Mouse (Mus musculus) midbrain, embryonic 14.5 days (tissue): Measurements from ENCODE around the gene Arid1b. TPM values are rescaled to one million over a fixed set of nuclear protein-coding genes. Genes with fewer than 3 reads are reported as not detected.
A peak's percentile ranks its signal among the peaks of the same experiment; 100 is the strongest.

Experiments
- ATAC-seq: fragments of 200-750 bp; cut with Nextera tagmentation; 2 replicates; pipeline ENCODE4 v1.8.0; 2017; ENCODE audit warnings: moderate number of reproducible peaks, moderate library complexity; ENCODE audit not compliant: low FRiP score, low TSS enrichment
- DNase-seq: peaks from one replicate; pipeline ENCODE4 v3.0.0-alpha.2; 2015
- H3K27ac ChIP-seq: fragments of 300-500 bp; sonication (generic); replicated peaks from 2 replicates; pipeline ENCODE4 v1.5.1; 2014; ENCODE audit warnings: mild to moderate bottlenecking, low read depth, low read length, moderate library complexity
- H3K27me3 ChIP-seq: fragments of 300-500 bp; sonication (generic); 2 replicates; pipeline ENCODE4 v1.6.1; 2014; ENCODE audit warnings: low read length, control low read depth, mixed read lengths; ENCODE audit not compliant: control insufficient read depth, insufficient read depth
- H3K36me3 ChIP-seq: fragments of 300-500 bp; sonication (generic); 2 replicates; pipeline ENCODE4 v1.6.1; 2014; ENCODE audit warnings: low read length, control low read depth; ENCODE audit not compliant: control insufficient read depth, insufficient read depth
- H3K4me1 ChIP-seq: fragments of 300-500 bp; sonication (generic); 2 replicates; pipeline ENCODE4 v1.6.1; 2014; ENCODE audit warnings: mild to moderate bottlenecking, antibody characterized with exemption, low read length, control low read depth; ENCODE audit not compliant: control insufficient read depth, insufficient read depth
- H3K4me2 ChIP-seq: fragments of 300-500 bp; sonication (generic); 2 replicates; pipeline ENCODE4 v1.6.1; 2014; ENCODE audit warnings: mild to moderate bottlenecking, low read length, moderate library complexity
- H3K4me3 ChIP-seq: fragments of 300-500 bp; sonication (generic); replicated peaks from 2 replicates; pipeline ENCODE4 v1.5.1; 2014; ENCODE audit warnings: low read depth, low read length
- H3K9ac ChIP-seq: fragments of 300-500 bp; sonication (generic); replicated peaks from 2 replicates; pipeline ENCODE4 v1.6.1; 2014; ENCODE audit warnings: mild to moderate bottlenecking, low read length, moderate library complexity
- H3K9me3 ChIP-seq: fragments of 300-500 bp; sonication (generic); 2 replicates; pipeline ENCODE4 v1.6.1; 2016; ENCODE audit warnings: low read length, control low read depth, mixed read lengths; ENCODE audit not compliant: control insufficient read depth
- WGBS: fragments of 180-500 bp; shearing (Covaris S2); extraction: QIAGEN DNeasy Blood & Tissue Kit; methylation state at CpG from one replicate; pipeline ENCODE4 v1.1.7; 2014; 5-methylcytosine and 5-hydroxymethylcytosine counted together
- polyA plus RNA-seq: library from polyadenylated mRNA; unstranded; fragments of >200 nt; fragmentation: Nextera tagmentation; extraction: Ambion mirVana; gene quantifications from 2 replicates; pipeline ENCODE4 v1.2.1, GENCODE M21; 2014

The Arid1b gene
- polyA plus RNA-seq, 1 experiment from 2014 or later, result 23.8 TPM

- WGBS, result 84% methylated on average over 10 of the region's 10 CpGs
- Histone ChIP-seq H3K9ac (no peak overlapping the region), H3K27me3 (no peaks in the 10 kb centered on the region), H3K9me3 (no peaks in the 10 kb centered on the region), H3K4me1 (no peaks in the 10 kb centered on the region), H3K4me2 (no peak overlapping the region), H3K36me3 (no peaks in the 10 kb centered on the region), H3K27ac (no peak overlapping the region), H3K4me3 (no peak overlapping the region)
- no peak for ATAC-seq
- no peak for DNase-seq
Measured at GRCm38 (mm10) chr17:4964192-4964877, 29.8 kb upstream of the Arid1b start.

GRCm38 (mm10) chr17:4967201-4967600 is 26.9 kb upstream of the Arid1b start:
- Histone ChIP-seq H3K36me3 (no peaks in the 10 kb centered on the region), H3K27ac (no peak overlapping the region), H3K4me1 (no peaks in the 10 kb centered on the region), H3K4me2 (no peak overlapping the region), H3K4me3 (no peak overlapping the region), H3K9me3 (no peaks in the 10 kb centered on the region), H3K27me3 (no peaks in the 10 kb centered on the region), H3K9ac (no peak overlapping the region)
- WGBS, result 63% methylated on average over 4 of the region's 4 CpGs
- no peak for ATAC-seq
- no peak for DNase-seq

DNA sequence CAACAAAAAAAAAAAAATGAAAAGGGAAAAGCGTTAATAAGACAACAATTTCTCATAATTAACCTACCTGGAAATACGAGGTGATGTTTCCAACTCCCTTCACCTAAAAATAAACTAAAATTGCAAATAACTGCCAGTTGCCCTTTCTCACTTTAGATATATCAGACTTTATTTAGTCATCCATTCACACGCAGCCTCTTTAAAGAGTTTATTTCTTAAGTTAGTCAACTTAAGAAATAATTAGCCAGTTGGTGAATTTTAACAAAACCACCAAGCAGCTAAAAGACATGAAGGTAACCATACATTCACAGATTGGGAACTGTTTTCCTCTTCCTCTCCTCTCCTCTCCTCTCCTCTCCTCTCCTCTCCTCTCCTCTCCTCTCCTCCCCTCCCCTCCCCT is 26.1 kb upstream of the Arid1b start:
- no peak for DNase-seq
- Histone ChIP-seq H3K9me3 (no peaks in the 10 kb centered on the region), H3K4me1 (no peaks in the 10 kb centered on the region), H3K4me2 (no peak overlapping the region), H3K36me3 (no peaks in the 10 kb centered on the region), H3K9ac (no peak overlapping the region), H3K4me3 (no peak overlapping the region), H3K27ac (no peak overlapping the region), H3K27me3 (no peaks in the 10 kb centered on the region)
- WGBS, result 93% methylated on average over 3 of the region's 3 CpGs
- no peak for ATAC-seq

DNA sequence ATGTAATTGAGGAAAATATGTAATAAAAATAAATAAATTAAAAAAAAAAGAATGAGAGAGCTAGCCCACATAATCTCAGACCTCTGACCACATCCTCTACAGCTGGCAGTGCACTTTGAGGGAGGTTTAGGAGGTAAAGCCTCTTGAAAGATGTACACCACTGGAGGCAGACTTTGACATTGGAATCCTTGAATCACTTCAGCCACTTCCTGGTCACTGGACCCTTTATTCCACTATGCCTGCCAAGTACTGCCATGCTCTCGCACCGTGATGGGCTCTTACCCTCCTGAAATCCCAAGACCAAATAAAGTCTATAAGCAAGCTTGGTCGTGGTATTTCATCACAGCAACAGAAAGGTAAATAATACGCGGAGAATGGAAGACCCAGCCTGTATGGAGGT is 25.3 kb upstream of the Arid1b start:
- ATAC-seq, result no peak

GRCm38 (mm10) chr17:4972261-4972660 is 21.9 kb upstream of the Arid1b start:
- DNase-seq, result peak; percentile 35
- no peak overlapping the region for H3K27ac ChIP-seq
- no peak overlapping the region for H3K4me2 ChIP-seq
- no peaks in the 10 kb centered on the region for H3K9me3 ChIP-seq
- WGBS, result 50% methylated on average over 6 of the region's 6 CpGs
- H3K4me3 ChIP-seq, result no peak overlapping the region
- no peak overlapping the region for H3K9ac ChIP-seq
- no peak for ATAC-seq
- H3K4me1 ChIP-seq, result no peaks in the 10 kb centered on the region
- no peaks in the 10 kb centered on the region for H3K36me3 ChIP-seq
- H3K27me3 ChIP-seq, result no peaks in the 10 kb centered on the region

More for the DNA sequence above, 25.3 kb upstream of the Arid1b start:
- 93% methylated on average over 5 of the region's 5 CpGs for WGBS
- Histone ChIP-seq H3K4me2 (no peak overlapping the region), H3K36me3 (no peaks in the 10 kb centered on the region), H3K9me3 (no peaks in the 10 kb centered on the region), H3K27ac (no peak overlapping the region), H3K4me3 (no peak overlapping the region), H3K27me3 (no peaks in the 10 kb centered on the region), H3K4me1 (no peaks in the 10 kb centered on the region), H3K9ac (no peak overlapping the region)
- no peak for DNase-seq

DNA sequence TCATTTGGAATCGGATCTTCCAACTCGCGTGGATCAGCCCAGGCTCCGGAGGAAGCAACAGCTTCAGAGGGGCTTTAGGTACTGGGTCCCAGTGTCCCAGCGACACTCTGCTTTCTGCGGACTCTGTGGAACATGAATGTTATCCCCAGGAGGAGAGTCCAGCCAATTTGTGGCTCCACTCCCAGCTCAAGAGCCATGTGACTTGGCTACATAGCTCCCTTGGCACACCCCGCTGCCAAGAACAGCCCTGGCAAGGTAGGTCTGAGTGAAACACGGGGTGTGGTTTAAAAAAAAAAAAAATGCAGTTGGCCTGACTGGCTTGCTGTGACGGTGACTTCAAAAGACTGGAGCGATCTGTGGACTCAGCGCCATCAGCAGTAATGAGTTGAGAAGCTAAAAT is 19.4 kb upstream of the Arid1b start:
- ATAC-seq (no peak), DNase-seq (peak; percentile 45)
- H3K36me3 ChIP-seq, result no peaks in the 10 kb centered on the region
- H3K4me2 ChIP-seq, result no peak overlapping the region
- H3K9ac ChIP-seq, result no peak overlapping the region
- H3K27me3 ChIP-seq, result no peaks in the 10 kb centered on the region
- H3K4me3 ChIP-seq, result no peak overlapping the region
- H3K4me1 ChIP-seq, result no peaks in the 10 kb centered on the region
- 0 out of 2 replicates have a peak, but pooled peaks cover 3% of the 10 kb centered on the region for H3K9me3 ChIP-seq
- no peak overlapping the region for H3K27ac ChIP-seq
- WGBS, result 82% methylated on average over 11 of the region's 11 CpGs

GRCm38 (mm10) chr17:4980151-4980550 is 14.0 kb upstream of the Arid1b start:
- Histone ChIP-seq H3K9ac (no peak overlapping the region), H3K4me2 (no peak overlapping the region), H3K9me3 (0 out of 2 replicates have a peak, but pooled peaks cover 3% of the 10 kb centered on the region), H3K27me3 (no peaks in the 10 kb centered on the region), H3K4me3 (no peak overlapping the region), H3K36me3 (no peaks in the 10 kb centered on the region), H3K27ac (no peak overlapping the region), H3K4me1 (no peaks in the 10 kb centered on the region)
- no peak for DNase-seq
- 90% methylated on average over 7 of the region's 7 CpGs for WGBS
- ATAC-seq, result no peak

DNA sequence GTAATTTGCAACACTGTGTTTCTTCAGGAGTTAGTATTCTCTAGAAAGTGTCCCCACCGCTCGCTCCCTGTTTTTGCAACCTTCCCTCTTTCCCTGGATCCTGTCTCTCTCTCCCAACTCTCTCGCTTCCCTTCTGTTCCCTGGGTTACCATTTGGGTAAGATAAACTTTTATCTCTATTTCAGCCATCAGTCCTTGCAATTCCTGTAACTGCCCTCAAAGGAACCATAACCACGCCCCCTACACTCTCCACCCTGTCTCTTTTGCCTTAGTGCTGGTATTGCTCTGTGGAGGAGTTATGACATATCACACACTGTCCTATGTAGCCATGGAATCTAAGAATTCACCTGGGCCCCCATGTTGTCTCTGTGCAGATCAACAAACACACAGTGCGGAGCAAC is 11.3 kb upstream of the Arid1b start:
- 91% methylated on average over 5 of the region's 5 CpGs for WGBS

GRCm38 (mm10) chr17:4984691-4985090 is 9.4 kb upstream of the Arid1b start:
- Histone ChIP-seq H3K4me3 (no peak overlapping the region), H3K9me3 (no peaks in the 10 kb centered on the region), H3K27ac (no peak overlapping the region), H3K27me3 (peaks cover 10% of the 10 kb centered on the region; the same call in 1 of the 2 replicates), H3K36me3 (no peaks in the 10 kb centered on the region), H3K9ac (no peak overlapping the region), H3K4me1 (no peaks in the 10 kb centered on the region), H3K4me2 (no peak overlapping the region)
- WGBS, result 92% methylated on average over 7 of the region's 7 CpGs
- no peak for DNase-seq
- ATAC-seq, result no peak

More for the DNA sequence above, 11.3 kb upstream of the Arid1b start:
- no peak overlapping the region for H3K9ac ChIP-seq
- no peak for DNase-seq
- H3K4me2 ChIP-seq, result no peak overlapping the region
- peaks cover 2% of the 10 kb centered on the region; the same call in 1 of the 2 replicates for H3K27me3 ChIP-seq
- ATAC-seq, result no peak
- H3K9me3 ChIP-seq, result no peaks in the 10 kb centered on the region
- H3K27ac ChIP-seq, result no peak overlapping the region
- no peak overlapping the region for H3K4me3 ChIP-seq
- no peaks in the 10 kb centered on the region for H3K36me3 ChIP-seq
- no peaks in the 10 kb centered on the region for H3K4me1 ChIP-seq
